Mouse (Mus musculus) stomach, embryonic 14.5 days (tissue): ENCODE data around the gene Gm20388. TPM values are rescaled to one million over a fixed set of nuclear protein-coding genes. Genes with fewer than 3 reads are reported as not detected.

Source experiments
- ATAC-seq: fragments of 200-750 bp; cut with Nextera tagmentation; 2 replicates; pipeline ENCODE4 v1.8.0; 2017; ENCODE audit warnings: low read depth, moderate TSS enrichment; ENCODE audit not compliant: insufficient number of reproducible peaks, insufficient read depth, low FRiP score
- H3K27ac ChIP-seq: fragments of 300-500 bp; sonication (generic); 2 replicates; pipeline ENCODE4 v1.5.1; 2014; ENCODE audit warnings: mild to moderate bottlenecking, low read length, moderate library complexity, mixed read lengths
- H3K27me3 ChIP-seq: fragments of 300-500 bp; sonication (generic); 2 replicates; pipeline ENCODE4 v1.6.1; 2014; ENCODE audit warnings: low read length, control low read depth, mixed read lengths; ENCODE audit not compliant: control insufficient read depth, insufficient read depth
- H3K36me3 ChIP-seq: fragments of 300-500 bp; sonication (generic); 2 replicates; pipeline ENCODE4 v1.6.1; 2014; ENCODE audit warnings: mild to moderate bottlenecking, control low read depth, low read length, moderate library complexity, mixed read lengths; ENCODE audit not compliant: control insufficient read depth, insufficient read depth
- H3K4me1 ChIP-seq: fragments of 300-500 bp; sonication (generic); 2 replicates; pipeline ENCODE4 v1.6.1; 2014; ENCODE audit warnings: low read length, control low read depth, mixed read lengths; ENCODE audit not compliant: control insufficient read depth, insufficient read depth
- H3K4me2 ChIP-seq: fragments of 300-500 bp; sonication (generic); replicated peaks from 2 replicates; pipeline ENCODE4 v1.6.1; 2014; ENCODE audit warnings: low read depth, low read length, control low read depth
- H3K4me3 ChIP-seq: fragments of 300-500 bp; sonication (generic); 2 replicates; pipeline ENCODE4 v1.5.1; 2014; ENCODE audit warnings: low read depth, low read length, control low read depth
- H3K9ac ChIP-seq: fragments of 300-500 bp; sonication (generic); replicated peaks from 2 replicates; pipeline ENCODE4 v1.6.1; 2014; ENCODE audit warnings: low read depth, mild to moderate bottlenecking, control low read depth, low read length, moderate library complexity, mixed read lengths
- H3K9me3 ChIP-seq: fragments of 300-500 bp; sonication (generic); 2 replicates; pipeline ENCODE4 v1.6.1; 2016; ENCODE audit warnings: low read depth, low read length, control low read depth; ENCODE audit not compliant: control insufficient read depth
- WGBS: fragments of 180-500 bp; shearing (Covaris S2); extraction: QIAGEN DNeasy Blood & Tissue Kit; methylation state at CpG from one replicate; pipeline ENCODE4 v1.1.7; 2014; 5-methylcytosine and 5-hydroxymethylcytosine counted together
- polyA plus RNA-seq: library from polyadenylated mRNA; unstranded; fragments of >200 nt; fragmentation: Nextera tagmentation; extraction: Ambion mirVana; gene quantifications from 2 replicates; pipeline ENCODE4 v1.2.1, GENCODE M21; 2014

The Gm20388 gene
- polyA plus RNA-seq, 1 experiment from 2014 or later, result 11.4 TPM

GRCm38 (mm10) chr8:121731060-121731459 is 1820.4 kb downstream of the Gm20388 start:
- Histone ChIP-seq H3K27me3 (peaks cover 48% of the 10 kb centered on the region), H3K9me3 (no peaks in the 10 kb centered on the region; the same call in 1 of the 2 replicates), H3K9ac (no peak overlapping the region), H3K36me3 (no peaks in the 10 kb centered on the region), H3K27ac (no peak overlapping the region), H3K4me3 (peak overlapping the region; percentile 37; the same call in 1 of the 2 replicates), H3K4me1 (no peaks in the 10 kb centered on the region; the same call in 1 of the 2 replicates), H3K4me2 (peak overlapping the region; percentile 80; the same call in 1 of the 2 replicates)
- no peak for ATAC-seq
- WGBS, result 4% methylated on average over 11 of the region's 11 CpGs

GRCm38 (mm10) chr8:121731471-121732333 is 1821.1 kb downstream of the Gm20388 start:
- no peak overlapping the region for H3K9ac ChIP-seq
- H3K27ac ChIP-seq, result no peak overlapping the region
- no peak for ATAC-seq
- H3K27me3 ChIP-seq, result peaks cover 48% of the 10 kb centered on the region
- H3K4me2 ChIP-seq, result no peak overlapping the region; the same call in 1 of the 2 replicates
- WGBS, result 10% methylated on average over 26 of the region's 26 CpGs
- H3K36me3 ChIP-seq, result no peaks in the 10 kb centered on the region
- no peaks in the 10 kb centered on the region; the same call in 1 of the 2 replicates for H3K4me1 ChIP-seq
- peak overlapping the region; percentile 37; the same call in 1 of the 2 replicates for H3K4me3 ChIP-seq
- no peaks in the 10 kb centered on the region; the same call in 1 of the 2 replicates for H3K9me3 ChIP-seq

GRCm38 (mm10) chr8:121732334-121732665 is 1821.7 kb downstream of the Gm20388 start:
- Histone ChIP-seq H3K27ac (no peak overlapping the region), H3K27me3 (peaks cover 47% of the 10 kb centered on the region), H3K4me3 (no peak overlapping the region), H3K36me3 (no peaks in the 10 kb centered on the region), H3K9ac (no peak overlapping the region), H3K4me2 (no peak overlapping the region), H3K4me1 (no peaks in the 10 kb centered on the region; the same call in 1 of the 2 replicates), H3K9me3 (no peaks in the 10 kb centered on the region; the same call in 1 of the 2 replicates)
- ATAC-seq, result no peak
- 68% methylated on average over 4 of the region's 4 CpGs for WGBS

- Histone ChIP-seq H3K9ac (no peak overlapping the region), H3K36me3 (no peaks in the 10 kb centered on the region), H3K4me2 (no peak overlapping the region), H3K27me3 (peaks cover 36% of the 10 kb centered on the region), H3K9me3 (no peaks in the 10 kb centered on the region), H3K4me3 (no peak overlapping the region), H3K4me1 (no peaks in the 10 kb centered on the region; the same call in 1 of the 2 replicates), H3K27ac (no peak overlapping the region)
- WGBS, result 89% methylated on average over 16 of the region's 16 CpGs
- no peak for ATAC-seq
Observed at GRCm38 (mm10) chr8:121734262-121734661, 1823.6 kb downstream of the Gm20388 start.

GRCm38 (mm10) chr8:121736236-121736635 is 1825.6 kb downstream of the Gm20388 start:
- H3K9ac ChIP-seq, result no peak overlapping the region
- H3K27ac ChIP-seq, result no peak overlapping the region
- peaks cover 22% of the 10 kb centered on the region for H3K27me3 ChIP-seq
- no peaks in the 10 kb centered on the region for H3K4me1 ChIP-seq
- H3K36me3 ChIP-seq, result no peaks in the 10 kb centered on the region
- no peaks in the 10 kb centered on the region for H3K9me3 ChIP-seq
- no peak overlapping the region for H3K4me3 ChIP-seq
- 14% methylated on average over 7 of the region's 7 CpGs for WGBS
- ATAC-seq, result peak; percentile 33; the same call in 1 of the 2 replicates
- H3K4me2 ChIP-seq, result no peak overlapping the region

- H3K9ac ChIP-seq, result no peak overlapping the region
- H3K4me3 ChIP-seq, result no peak overlapping the region
- no peak overlapping the region for H3K4me2 ChIP-seq
- no peaks in the 10 kb centered on the region for H3K9me3 ChIP-seq
- H3K27ac ChIP-seq, result no peak overlapping the region
- no peaks in the 10 kb centered on the region for H3K27me3 ChIP-seq
- 84% methylated on average over 10 of the region's 10 CpGs for WGBS
- H3K4me1 ChIP-seq, result no peaks in the 10 kb centered on the region
- no peak for ATAC-seq
- no peaks in the 10 kb centered on the region for H3K36me3 ChIP-seq
Observed at GRCm38 (mm10) chr8:121740721-121741120, 1830.1 kb downstream of the Gm20388 start.

GRCm38 (mm10) chr8:121749501-121749900 is 1838.9 kb downstream of the Gm20388 start:
- ATAC-seq, result no peak
- Histone ChIP-seq H3K4me2 (no peak overlapping the region), H3K27me3 (no peaks in the 10 kb centered on the region), H3K9ac (no peak overlapping the region), H3K4me3 (no peak overlapping the region), H3K27ac (no peak overlapping the region), H3K36me3 (no peaks in the 10 kb centered on the region), H3K9me3 (peaks cover 6% of the 10 kb centered on the region; the same call in 1 of the 2 replicates), H3K4me1 (no peaks in the 10 kb centered on the region)
- WGBS, result 77% methylated on average over 9 of the region's 9 CpGs

GRCm38 (mm10) chr8:121750512-121750911 is 1839.9 kb downstream of the Gm20388 start:
- no peak for ATAC-seq
- 36% methylated on average over 3 of the region's 3 CpGs for WGBS
- no peaks in the 10 kb centered on the region for H3K4me1 ChIP-seq

More at GRCm38 (mm10) chr8:121750512-121750911, 1839.9 kb downstream of the Gm20388 start:
- no peak overlapping the region for H3K9ac ChIP-seq
- no peak overlapping the region for H3K4me2 ChIP-seq
- no peak overlapping the region for H3K27ac ChIP-seq
- H3K9me3 ChIP-seq, result peaks cover 6% of the 10 kb centered on the region; the same call in 1 of the 2 replicates
- no peaks in the 10 kb centered on the region for H3K27me3 ChIP-seq
- no peaks in the 10 kb centered on the region for H3K36me3 ChIP-seq
- H3K4me3 ChIP-seq, result no peak overlapping the region
